Mouse (Mus musculus) c-Kit-positive CD71-positive TER-119-positive erythroid progenitor cells, embryonic 14.5 days (primary cell): ENCODE measurements around the gene Actb.
A peak's percentile ranks its signal among the peaks of the same experiment; 100 is the strongest.

Experiments used
- DNase-seq: peaks from one replicate; pipeline ENCODE4 v3.0.0-alpha.2; 2013; ENCODE audit warnings: low spot score

Gene Actb

GRCm38 (mm10) chr5:142876896-142877295, 29.7 kb downstream of the Actb start:
- no peak for DNase-seq

- no peak for DNase-seq
Observed at GRCm38 (mm10) chr5:142875513-142875905, 31.0 kb downstream of the Actb start.

- DNase-seq, result no peak
Observed at GRCm38 (mm10) chr5:142874791-142875512, 31.6 kb downstream of the Actb start.

- DNase-seq, result no peak
Observed at GRCm38 (mm10) chr5:142873718-142874117, 32.8 kb downstream of the Actb start.

DNA sequence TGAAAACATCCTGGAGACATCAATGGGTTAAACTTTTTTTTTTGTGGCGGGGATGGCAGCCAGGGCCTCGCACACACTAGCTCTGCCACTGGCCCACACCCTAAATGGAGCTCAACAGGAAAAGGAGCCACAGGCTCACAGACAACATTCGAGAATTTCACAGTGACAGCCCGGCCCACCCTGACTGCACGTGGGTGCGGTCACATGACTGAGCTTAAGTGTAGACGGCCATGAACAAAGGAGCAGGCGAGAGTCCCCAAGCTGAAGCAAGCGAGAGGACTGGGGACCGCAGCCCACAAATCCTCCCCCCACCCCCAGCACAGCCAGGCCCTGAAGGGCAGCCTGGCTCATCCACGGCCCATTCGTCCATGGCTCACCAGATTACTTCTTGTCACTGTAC, 34.8 kb downstream of the Actb start:
- no peak for DNase-seq

- no peak for DNase-seq
Observed at GRCm38 (mm10) chr5:142869463-142869862, 37.1 kb downstream of the Actb start.

DNA sequence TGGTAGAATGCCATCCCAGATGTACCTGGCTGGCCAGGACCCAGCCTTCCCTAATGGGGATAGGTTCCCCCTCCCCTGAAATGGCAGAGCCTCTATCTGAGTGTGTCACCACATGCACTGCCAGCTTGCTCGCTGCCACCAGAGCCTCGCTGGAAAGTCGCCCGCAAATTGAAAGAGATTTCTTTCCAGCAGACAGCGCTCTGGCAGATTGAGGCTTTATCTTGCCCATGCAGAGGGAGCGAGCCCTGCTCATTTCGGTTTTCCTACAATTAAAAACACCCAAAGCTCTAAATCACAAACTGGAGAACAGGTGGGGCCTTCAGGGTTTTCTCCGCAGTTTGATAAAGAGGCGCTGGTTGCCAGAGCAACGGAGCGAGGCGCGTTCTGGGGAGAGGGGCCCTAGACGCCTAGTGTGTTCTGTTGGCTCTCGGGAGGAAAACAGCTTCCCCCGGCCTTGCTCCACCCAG, 48.8 kb downstream of the Actb start:
- no peak for DNase-seq

GRCm38 (mm10) chr5:142856408-142856807, 50.1 kb downstream of the Actb start:
- DNase-seq, result no peak

GRCm38 (mm10) chr5:142854877-142855276, 51.7 kb downstream of the Actb start:
- DNase-seq, result peak; percentile 44

- DNase-seq, result no peak
Observed at GRCm38 (mm10) chr5:142853585-142853984, 53.0 kb downstream of the Actb start.
